Mouse (Mus musculus): ENCODE measurements at regions not wholly inside any gene's neighbourhood (a gene's known extent, or its start where the extent isn't known, plus 50 kb on each side); places are given as distances from the start of the nearest gene placed in this dataset.
A peak's percentile ranks its signal among the peaks of the same experiment; 100 is the strongest.
"Not testable (repeated sequence)": the region's sequence is repeated elsewhere in the genome, so short reads cannot be mapped to it uniquely, and the experiment has no call there.

DNA sequence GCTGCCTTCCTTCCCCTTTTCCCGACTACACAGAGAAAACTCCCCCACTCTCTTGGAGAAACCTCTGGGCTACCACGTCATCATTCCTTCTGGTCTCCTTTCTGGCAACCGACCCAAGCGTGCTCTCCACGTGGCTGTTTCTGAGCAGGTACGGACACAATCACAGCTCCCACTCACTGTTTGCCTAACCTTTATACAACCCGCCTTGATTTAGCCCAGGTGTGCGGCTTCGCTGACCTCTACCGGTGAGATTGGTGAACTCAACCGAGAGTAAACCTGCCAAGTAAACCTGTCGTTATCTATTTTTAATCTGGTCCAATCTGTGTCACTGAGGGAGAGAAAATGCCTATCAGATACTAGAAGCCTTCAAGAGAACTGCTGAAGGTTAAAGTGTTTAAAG lies 142.7 kb upstream of the Gnai1 start:
- intact Hi-C loops (cut with DNase I), result no loop called here
- no peak for DNase-seq

DNA sequence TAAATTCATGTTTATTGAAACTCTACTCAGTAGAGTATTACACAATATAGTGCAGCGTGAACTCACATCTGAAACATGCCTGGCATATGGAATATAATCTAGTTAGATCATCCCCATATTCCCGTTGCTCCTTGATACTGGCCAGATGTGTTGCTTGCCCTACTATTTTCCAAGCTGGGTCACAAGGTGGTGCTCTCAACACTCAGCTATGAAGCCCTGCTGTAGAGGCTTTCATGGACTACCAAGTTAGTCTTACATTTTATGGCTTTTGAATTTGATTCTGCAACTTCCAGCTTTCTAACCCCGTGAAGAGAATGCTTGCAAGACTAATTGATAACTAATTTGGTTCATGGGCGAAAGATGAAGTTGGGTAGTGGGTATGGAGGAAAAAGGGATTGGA lies 134.2 kb upstream of the Gnai1 start:
- no peak for DNase-seq
- intact Hi-C loops (cut with DNase I), result no loop called here

DNA sequence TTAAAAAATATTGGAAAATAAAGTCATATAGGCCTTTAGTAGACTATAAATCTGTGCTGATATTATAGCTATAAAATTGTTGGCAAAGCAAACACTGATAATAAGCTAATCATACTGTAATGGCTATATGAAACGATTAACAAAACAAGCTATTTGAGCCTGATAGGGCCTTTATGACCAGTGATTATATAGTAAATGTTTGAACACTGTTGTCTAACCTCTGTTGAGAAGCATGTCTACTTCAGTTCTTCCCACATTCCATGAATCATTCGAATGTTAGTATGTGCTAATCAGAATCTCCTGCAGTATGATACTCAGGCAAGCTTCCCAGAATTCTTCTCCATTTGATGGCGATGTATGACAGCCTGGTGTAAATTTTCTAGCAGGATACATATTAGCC lies 129.6 kb upstream of the Gnai1 start:
- intact Hi-C loops (cut with DNase I), result no loop called here
- DNase-seq, result no peak

DNA sequence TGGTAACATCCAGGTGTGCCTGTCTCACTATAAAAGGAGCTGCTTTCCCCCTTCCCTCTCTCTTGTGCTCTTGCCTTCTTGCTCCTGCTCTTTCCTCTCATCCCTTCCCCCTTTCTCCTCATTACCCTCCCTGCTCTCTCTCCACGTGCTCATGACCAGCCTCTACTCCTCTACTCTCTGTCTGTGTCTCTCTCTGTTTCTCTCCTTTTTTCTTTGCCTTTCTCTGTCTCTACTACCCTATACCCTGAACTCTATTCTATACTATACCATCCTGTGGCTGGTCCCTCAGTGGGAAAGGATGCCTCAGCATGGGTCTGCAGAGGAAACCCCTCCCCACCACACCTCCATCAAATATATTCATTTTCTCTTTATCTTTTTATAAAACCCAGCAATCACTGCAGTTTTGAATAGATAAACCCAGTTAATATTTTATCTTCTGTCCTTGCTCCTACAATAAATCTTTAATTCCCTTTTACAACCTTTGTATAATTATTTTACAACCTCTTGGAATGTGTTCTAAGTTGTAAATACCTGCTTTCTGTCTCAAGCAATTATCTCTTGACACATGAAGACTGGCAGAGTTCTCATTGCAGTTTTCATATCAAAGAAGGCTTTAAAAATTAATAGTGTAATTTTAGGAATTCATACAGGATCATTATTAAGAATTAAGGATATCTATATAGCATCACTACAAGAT lies 127.1 kb upstream of the Gnai1 start:
- no peak for DNase-seq
- intact Hi-C loops (cut with DNase I), result no loop called here

DNA sequence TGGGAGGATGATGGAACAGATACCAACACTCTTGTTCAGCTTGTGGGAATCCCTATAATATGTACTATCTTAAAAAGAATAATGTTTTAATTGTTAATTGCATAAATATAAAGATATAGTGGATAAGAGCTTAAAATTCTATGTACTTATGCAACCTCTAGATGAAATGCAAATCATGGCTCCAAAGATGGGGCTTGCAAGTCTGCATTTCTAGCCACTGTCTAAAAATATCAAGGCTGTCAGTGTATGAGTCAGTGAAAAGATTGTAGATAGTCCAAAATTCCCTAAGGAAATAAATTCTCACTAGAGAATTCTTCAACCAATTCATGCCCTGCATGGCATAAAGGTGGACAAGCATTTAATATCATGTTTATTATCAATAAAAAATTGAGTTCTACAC lies 124.2 kb upstream of the Gnai1 start:
- intact Hi-C loops (cut with DNase I), result no loop called here

DNA sequence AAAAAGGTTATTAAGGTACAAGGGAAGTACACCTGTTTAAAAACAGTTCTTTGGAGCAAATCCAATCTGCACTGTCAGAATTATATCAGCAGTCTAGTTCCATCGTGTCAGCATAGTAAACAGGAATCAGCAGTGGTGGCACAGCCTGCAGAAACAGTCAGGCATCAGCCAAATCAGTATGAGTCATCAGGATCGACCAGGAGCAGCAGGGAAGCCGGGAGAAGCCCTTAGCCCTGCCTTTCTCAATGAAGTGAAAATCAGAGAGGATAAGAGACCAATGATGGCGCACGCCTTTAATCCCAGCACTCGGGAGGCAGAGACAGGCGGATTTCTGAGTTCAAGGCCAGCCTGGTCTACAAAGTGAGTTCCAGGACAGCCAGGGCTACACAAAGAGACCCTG lies 118.3 kb upstream of the Gnai1 start:
- intact Hi-C loops (cut with DNase I), result no loop called here
- no peak for DNase-seq

More for the DNA sequence above, 124.2 kb upstream of the Gnai1 start:
- DNase-seq, result no peak

DNA sequence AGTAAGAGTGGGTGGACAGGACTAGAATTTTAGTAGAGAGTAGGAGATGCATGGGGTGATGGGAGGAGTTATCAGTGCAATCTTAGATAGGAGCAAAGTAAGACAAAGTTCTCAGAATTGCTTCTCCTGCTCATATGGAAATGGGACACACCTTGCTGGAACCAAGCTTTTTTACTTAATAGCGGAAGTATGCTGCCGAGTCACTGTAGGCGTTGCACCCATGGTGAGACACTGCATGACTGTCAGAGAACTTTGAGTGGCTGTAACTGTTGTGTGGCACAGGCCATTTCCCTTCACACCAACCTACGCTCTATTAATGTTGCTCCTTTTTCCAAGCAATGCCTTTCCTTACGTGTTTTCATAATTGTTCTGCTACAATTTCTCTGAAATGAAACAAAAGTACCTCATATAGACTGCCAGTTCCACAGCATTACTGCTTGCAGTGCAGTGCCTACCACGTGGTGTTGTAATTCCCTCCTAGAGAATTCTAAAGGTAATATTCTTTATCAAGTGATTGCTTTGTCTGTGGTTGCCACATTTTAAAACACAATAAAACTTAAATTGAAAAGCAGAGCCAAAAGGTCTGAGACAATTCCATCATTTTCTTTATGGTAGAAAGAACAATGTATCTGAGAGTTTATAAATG lies 117.3 kb upstream of the Gnai1 start:
- DNase-seq, result no peak
- intact Hi-C loops (cut with DNase I), result no loop called here

DNA sequence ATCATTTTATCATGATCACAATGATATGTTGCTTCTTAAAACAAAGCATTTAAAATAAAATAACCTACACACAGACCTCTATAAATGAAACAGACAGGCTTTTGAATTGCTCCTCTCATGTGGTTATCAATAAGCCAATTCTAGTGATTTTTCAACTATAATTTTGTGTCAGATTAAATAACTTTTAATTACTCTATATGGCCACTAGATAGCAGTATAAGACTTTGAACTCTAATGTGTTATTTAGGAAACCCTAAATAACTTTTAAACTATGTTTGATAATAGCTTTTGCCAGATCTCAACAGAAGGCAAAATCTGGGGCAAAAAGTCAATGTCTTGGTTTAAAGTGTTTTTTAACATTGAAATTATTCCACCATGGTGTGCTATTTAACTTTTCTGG lies 112.0 kb upstream of the Gnai1 start:
- no peak for DNase-seq
- intact Hi-C loops (cut with DNase I), result loop anchor here (5.0 kb wide), 1 partner anchor 930 kb away; no protein-coding TSS in a partner anchor

DNA sequence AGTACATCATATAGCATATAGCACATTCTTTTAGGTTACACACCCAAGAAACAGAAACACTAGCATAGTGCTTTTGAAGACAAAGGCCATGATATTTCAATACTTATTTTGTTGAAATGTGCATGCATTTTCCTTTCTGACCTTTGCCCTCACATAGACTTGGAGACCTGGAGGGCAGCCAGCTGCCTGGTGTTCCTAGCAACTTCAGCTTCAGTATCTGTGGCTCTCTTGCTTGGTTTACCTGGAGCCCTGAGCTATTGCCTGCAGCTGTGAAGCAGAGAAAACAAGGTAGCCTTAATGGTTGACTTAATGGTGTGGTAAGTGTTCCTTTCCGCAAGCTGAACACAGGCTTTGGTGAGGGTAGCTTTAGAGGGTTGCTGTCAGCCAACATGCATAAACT lies 97.6 kb upstream of the Gnai1 start:
- no peak for DNase-seq
- intact Hi-C loops (cut with DNase I), result no loop called here

DNA sequence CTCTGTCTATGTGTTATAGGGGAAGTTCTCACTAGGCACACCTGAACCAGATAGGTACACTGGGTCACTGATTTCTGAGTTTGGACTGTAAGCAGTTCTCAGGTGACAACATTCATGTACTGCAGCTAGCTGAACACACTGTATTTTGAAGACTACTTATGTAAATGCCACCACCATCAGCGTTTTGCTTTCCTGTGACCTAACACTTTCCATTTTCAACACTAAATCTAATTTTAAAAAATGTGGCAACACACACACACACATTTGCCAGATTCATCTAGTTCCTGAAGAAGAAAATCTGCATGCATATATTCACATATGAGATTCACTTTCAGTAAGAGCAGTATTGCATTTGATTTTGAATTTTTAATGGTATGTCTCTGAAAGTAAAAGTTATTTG lies 96.0 kb upstream of the Gnai1 start:
- intact Hi-C loops (cut with DNase I), result no loop called here
- no peak for DNase-seq

DNA sequence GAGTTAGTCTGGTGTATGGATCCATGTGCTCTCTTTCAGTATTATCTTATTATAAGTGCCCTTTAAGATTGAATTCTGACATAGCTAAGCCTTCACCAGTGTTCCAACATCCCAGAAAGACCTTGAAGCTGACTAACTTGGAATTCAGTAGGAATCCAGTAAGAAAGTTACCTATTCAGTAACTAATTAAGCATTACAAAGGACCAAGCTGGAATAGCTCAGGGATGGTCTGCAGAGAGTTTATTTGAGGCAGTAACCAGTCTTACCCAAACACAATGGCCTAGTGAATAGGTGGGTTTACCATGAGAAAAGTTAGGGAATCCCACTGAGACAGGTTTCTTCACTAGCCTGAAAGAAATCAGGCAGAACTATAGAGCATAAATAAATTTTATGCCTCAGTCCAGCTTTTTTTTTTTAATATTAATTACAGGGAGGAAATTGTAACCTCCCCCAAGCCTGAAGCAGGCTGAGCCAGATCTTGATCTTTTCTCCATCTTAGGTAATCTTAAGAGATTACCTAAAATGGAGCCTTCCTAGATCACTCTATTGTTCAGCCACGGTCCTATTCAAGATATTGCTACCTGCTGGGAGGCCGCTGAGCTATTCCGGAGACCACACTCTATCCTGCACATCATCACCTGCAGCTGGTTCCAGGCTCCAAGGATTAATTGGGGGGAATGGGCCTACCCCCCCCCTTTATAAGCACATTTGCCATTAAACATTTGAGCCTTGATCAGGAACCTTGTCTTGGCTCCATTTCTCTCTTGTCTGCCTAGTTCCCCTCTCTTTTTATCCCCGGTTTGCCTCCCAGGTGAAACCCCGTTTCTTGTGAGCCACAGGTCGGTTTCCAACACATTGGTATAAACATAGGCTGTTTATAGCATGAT lies 93.0 kb upstream of the Gnai1 start:
- DNase-seq; intact Hi-C loops (cut with DNase I): not testable (repeated sequence)

DNA sequence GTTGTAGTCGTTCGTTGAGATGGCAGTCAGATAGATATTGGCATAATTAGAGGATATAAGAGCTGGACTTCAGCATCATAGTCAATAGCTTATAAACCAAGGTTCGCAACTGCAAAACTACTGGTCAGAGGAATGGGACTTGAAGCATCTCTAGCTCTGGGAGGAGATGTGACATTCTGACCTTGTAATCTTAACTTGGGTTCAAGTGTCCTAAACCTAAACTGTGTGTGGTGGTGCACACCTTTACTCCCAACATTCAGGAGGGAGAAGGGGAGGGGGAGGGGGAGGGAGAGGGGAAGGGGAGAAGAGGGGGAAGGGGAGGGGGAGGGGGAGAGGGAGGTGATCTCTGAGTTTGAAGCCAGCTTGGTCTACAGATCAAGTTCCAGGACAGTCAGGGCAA lies 89.1 kb upstream of the Gnai1 start:
- no peak for DNase-seq
- intact Hi-C loops (cut with DNase I), result loop anchor here (10.0 kb wide), 1 partner anchor 1514 kb away; no protein-coding TSS in a partner anchor

DNA sequence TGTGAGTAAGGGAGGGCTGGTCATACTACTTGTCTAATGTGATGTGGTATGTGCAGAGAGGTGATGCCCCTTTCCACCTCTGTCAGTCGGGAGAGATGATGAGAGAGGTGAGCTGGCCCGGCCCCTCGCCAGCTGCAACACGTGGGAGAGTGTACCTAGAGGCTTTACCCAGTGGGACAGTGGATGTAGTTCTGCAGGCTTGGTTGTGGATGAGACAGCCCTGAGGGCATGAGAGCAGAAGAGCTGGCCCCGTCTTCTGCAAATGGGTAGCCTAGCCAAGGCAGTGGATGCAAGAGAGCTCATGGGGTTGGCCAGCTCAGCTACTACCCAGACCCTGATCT lies 88.1 kb upstream of the Gnai1 start:
- intact Hi-C loops (cut with DNase I), result loop anchor here (10.0 kb wide), 1 partner anchor 1513 kb away; no protein-coding TSS in a partner anchor
- DNase-seq, result no peak

DNA sequence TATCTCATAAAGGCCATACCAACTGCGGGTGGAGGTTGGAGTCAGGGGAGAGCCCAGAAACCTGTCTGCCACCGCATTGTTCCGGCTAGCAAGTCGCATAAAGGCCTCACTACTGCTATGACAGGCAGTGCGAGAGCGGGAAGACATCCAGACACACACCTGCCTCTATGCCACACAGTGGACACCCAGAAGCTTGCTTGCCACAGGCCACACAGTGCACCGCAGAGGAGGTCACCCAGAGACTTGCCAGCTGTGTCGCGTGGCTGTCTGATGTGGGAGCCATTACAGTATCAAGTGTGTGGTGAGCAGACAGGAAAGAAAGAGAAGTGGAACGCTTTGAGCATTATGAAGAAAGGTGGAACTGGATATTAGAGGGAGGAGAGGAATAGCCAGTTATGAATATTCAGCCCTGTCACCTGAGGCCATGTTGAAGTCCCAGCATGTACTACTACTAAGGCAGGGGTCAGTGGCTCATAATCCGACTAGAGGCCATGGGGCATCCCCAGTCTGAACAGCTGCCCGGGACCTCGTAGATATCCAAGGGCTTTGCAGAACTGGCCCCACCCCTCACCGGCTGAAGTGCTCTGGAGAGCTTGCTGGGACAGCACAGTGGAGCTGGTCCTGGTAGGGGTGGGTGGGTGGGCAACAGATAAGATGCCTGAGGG lies 87.6 kb upstream of the Gnai1 start:
- DNase-seq, result no peak
- intact Hi-C loops (cut with DNase I), result loop anchor here (10.0 kb wide), 1 partner anchor 1513 kb away; no protein-coding TSS in a partner anchor

DNA sequence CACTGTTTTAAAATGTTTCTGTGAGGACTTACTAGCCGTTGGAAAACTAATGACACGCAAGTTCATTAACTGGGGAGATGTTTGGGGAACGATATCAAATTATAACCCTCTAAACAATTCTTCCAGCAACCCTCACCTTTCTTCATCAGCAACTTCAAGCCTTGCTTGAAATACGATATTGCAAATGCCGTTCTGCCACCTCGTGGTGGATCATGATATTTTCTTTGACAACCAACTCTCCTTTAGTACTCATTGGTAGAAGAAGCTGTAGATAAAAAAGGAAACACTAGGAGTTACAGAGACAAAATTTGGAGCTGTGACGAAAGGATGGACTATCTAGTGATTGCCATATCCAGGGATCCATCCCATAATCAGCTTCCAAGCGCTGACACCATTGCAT lies 85.8 kb upstream of the Gnai1 start:
- intact Hi-C loops (cut with DNase I), result loop anchor here (1.0 to 10.0 kb wide), 2 partner anchors 358 to 1511 kb away; no protein-coding TSS in a partner anchor

DNA sequence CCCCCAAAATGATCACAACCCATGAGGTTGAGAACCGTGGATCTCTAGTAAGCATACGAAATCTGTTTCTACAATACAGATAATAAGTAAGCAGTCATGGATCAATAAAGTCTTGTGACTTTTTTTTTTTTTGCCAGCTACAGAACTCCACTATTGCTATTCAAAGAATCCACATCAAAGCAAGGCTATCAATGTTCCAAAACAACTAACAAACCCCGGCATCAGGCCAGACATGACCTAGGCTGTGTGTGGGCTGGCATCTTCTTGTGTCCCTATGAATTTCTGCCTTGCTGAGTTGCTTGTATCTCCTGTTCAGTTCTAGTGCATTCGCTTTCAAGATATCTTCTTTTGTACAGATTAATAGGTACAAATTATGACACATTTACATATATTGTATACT lies 79.8 kb upstream of the Gnai1 start:
- intact Hi-C loops (cut with DNase I), result loop anchor here (5.0 to 10.0 kb wide), 2 partner anchors 78 to 1505 kb away; partner anchors contain the start of gene Gnai1
- no peak for DNase-seq

More for the DNA sequence above, 85.8 kb upstream of the Gnai1 start:
- peak; percentile 56 to 77 for DNase-seq

DNA sequence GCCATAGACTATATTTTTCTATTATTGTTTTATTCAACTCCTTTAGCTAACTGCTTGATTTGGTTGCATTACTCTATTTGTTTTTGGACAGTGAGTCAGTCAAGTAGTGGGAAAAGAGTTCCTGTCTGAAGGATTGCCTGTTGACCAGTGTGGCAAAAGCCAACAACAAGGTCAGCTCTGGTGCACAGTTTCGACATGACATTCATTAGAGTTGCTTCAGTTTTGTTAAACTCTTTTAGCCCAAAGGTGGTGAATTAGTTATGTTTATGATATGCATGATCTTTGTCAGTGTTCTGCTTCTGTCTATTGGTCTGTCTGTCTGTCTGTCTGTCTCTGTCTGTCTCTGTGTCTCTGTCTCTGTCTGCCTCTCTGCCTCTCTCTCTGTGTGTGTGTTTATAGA lies 79.1 kb upstream of the Gnai1 start:
- intact Hi-C loops (cut with DNase I), result no loop called here
- DNase-seq, result no peak

DNA sequence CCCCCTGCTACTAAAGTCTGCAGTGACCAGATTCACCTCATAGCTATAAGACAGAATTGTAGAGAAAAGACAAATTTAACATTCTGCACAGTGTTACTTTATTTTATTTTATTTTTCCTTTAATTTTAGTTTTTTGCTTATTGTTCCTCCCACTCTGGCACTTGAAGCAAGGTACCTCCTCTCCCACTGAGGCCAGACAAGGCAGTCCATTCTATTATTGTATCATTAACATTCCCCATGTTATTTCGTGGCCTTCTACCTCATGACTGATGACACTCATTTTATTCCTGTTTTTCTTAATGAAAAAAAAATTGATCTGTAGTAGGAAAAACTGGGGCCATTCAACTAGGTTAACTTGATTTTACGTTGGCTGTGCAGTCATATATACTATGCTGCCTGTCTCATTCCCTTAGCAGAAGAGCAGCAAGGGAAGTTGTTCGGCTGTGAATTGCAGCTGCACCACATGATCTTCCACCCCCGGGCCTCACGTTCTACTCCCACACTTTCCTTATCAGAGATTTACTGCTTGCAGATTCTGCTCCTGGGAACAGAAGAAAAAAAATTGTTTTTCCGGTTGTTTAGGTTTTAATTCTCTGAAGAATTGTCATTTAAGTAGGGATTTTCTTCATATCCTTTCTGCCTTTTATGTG lies 76.1 kb upstream of the Gnai1 start:
- intact Hi-C loops (cut with DNase I), result no loop called here
- DNase-seq, result no peak

DNA sequence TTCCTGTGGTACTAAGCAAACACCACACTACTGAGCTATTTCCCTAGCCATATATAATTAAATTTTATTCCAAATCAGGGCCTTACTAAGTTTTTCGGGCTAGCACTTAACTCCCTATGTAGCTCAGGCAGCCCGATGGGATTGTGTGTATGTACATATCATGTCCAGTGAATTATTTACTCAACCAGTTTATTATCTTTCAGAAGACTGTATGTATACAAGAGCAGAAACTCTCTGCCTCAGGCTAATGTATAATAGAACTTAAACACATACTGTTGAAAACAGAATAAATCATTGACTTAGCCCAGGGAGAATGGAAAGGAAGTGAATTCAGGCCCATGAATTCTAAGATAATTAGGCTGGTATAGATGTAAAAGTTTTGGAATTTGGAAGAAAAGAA lies 74.1 kb upstream of the Gnai1 start:
- intact Hi-C loops (cut with DNase I), result no loop called here
- DNase-seq, result no peak

DNA sequence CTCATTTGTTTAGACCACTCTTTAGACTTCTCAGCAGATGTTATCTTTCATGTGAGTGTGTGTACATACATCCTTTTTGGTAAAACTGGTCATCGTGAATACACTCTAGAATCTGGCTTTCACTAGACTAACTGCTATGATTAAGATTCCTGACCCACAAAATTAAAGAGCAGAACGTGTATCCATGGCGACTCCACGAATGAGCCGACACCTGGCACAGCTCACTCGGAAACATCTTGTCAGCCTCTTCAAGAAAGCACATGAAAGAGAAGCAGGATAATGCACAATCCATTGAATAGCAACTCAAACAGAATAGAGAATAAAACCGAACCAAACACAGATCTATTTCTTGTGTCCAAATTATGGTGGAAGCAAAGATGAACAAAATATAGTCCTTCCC lies 73.1 kb upstream of the Gnai1 start:
- intact Hi-C loops (cut with DNase I), result no loop called here
- no peak for DNase-seq
